Mouse (Mus musculus) cerebellum, adult 2 months (tissue): ENCODE measurements around the gene Pomt1. TPM values are rescaled to one million over a fixed set of nuclear protein-coding genes. Genes with fewer than 3 reads are reported as not detected.

Experiments
- DNase-seq, 2 experiments: peaks; one replicate each; pipeline ENCODE4 v3.0.0; 2021
- H3K27ac ChIP-seq: fragments of 200-500 bp; 2 replicates; pipeline ENCODE4 v1.5.1; 2012; ENCODE audit warnings: low read length, control low read depth, inconsistent platforms; ENCODE audit not compliant: insufficient read depth
- H3K27me3 ChIP-seq: fragments of 200-500 bp; 2 replicates; pipeline ENCODE4 v1.6.1; 2012; ENCODE audit warnings: inconsistent platforms, mild to moderate bottlenecking, low read length, moderate library complexity; ENCODE audit not compliant: control insufficient read depth, insufficient read depth
- H3K4me1 ChIP-seq: fragments of 200-500 bp; 2 replicates; pipeline ENCODE4 v1.6.1; 2011; ENCODE audit warnings: low read length; ENCODE audit not compliant: control insufficient read depth, insufficient read depth
- H3K4me3 ChIP-seq: fragments of 200-500 bp; replicated peaks from 2 replicates; pipeline ENCODE3; 2011; ENCODE audit warnings: mild to moderate bottlenecking, low read depth, low read length, control low read depth; ENCODE audit not compliant: insufficient read depth
- CTCF ChIP-seq: fragments of 200-500 bp; IDR thresholded peaks from 2 replicates; pipeline ENCODE4 v1.5.1; 2011; ENCODE audit warnings: low read depth, mild to moderate bottlenecking, control low read depth, low read length, moderate library complexity, borderline replicate concordance; ENCODE audit not compliant: insufficient read depth
- POLR2A ChIP-seq: fragments of 200-500 bp; IDR thresholded peaks from 2 replicates; pipeline ENCODE4 v1.6.1; 2011; ENCODE audit warnings: low read length, control low read depth, borderline replicate concordance; ENCODE audit not compliant: insufficient read depth
- WGBS: fragments of 180-500 bp; shearing (Covaris S2); methylation state at CpG from one replicate; pipeline ENCODE4 v1.1.7; 2018; 5-methylcytosine and 5-hydroxymethylcytosine counted together
- polyA plus RNA-seq: library from polyadenylated mRNA; depleted of rRNA; stranded (reverse); fragments of >200 nt; gene quantifications from 2 replicates; pipeline ENCODE4 v1.2.3, GENCODE M21; 2012; rRNA removed

The Pomt1 gene
- polyA plus RNA-seq, 1 experiment, result 23.1 TPM

DNA sequence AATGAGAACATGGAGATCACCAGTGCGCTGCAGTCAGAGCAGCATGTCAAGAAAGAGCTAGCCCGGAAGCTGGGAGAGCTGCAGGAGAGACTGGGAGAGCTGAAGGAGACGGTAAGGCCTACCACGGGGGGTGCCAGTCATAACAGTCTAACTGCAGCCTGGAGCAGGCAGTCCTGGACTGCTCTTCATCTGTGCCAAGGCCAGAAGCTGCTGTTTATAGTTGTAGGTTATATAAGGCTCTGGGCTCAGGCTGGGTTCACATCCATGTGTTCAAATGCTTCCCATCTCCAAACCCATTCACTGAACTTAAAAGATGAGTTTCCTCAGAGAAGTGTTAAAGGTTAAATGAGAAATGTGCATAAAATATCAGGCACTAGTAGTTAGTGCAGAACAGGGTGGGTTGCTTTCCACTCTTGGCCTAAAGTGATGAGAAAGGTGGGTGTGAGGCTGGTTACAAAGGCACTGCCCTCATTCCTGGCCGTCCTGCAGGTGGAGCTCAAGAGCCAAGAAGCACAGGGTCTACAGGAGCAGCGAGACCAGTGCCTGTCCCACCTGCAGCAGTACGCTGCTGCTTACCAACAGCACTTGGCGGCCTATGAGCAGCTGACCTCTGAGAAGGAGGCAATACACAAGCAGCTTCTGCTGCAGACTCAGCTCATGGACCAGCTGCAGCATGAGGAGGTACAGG is 67.9 kb downstream of the Pomt1 start:
- H3K4me3 ChIP-seq, result no peak overlapping the region
- no peaks in the 10 kb centered on the region for H3K27me3 ChIP-seq
- H3K27ac ChIP-seq, result peak overlapping the region; percentile 1; the same call in 1 of the 2 replicates
- peaks cover 17% of the 10 kb centered on the region for H3K4me1 ChIP-seq
- TF ChIP-seq CTCF (peak; percentile 96), POLR2A (0 out of 2 replicates have a peak, but pooled peaks have one; percentile 16)
- WGBS, result 36% methylated on average over 8 of the region's 8 CpGs
- peak; percentile 81 to 86 for DNase-seq

Other genes starting within 250 kb of the Pomt1 start
- 4.2 and 4.4 TPM in 2 replicates for gene Fam78a, start 151.7 kb upstream of the Pomt1 start, polyA plus RNA-seq
- 41.3 and 45.0 TPM in 2 replicates for gene Plpp7, start 141.1 kb upstream of the Pomt1 start, polyA plus RNA-seq
- gene Prrc2b, start 85.5 kb upstream of the Pomt1 start, polyA plus RNA-seq, result 88.9 and 95.6 TPM in 2 replicates
- gene Uck1, start 23.6 kb downstream of the Pomt1 start, polyA plus RNA-seq, result 72.0 and 74.4 TPM in 2 replicates
- 74.0 TPM in 2 replicates for gene Golga2, start 50.8 kb downstream of the Pomt1 start, polyA plus RNA-seq
- 242 and 270 TPM in 2 replicates for gene Swi5, start 51.5 kb downstream of the Pomt1 start, polyA plus RNA-seq
- gene Ciz1, start 115.7 kb downstream of the Pomt1 start, polyA plus RNA-seq, result 159 and 176 TPM in 2 replicates
- gene Dnm1, start 116.7 kb downstream of the Pomt1 start, polyA plus RNA-seq, result 1,410 and 1,576 TPM in 2 replicates
- gene 1110008P14Rik, start 145.3 kb downstream of the Pomt1 start, polyA plus RNA-seq, result 284 and 338 TPM in 2 replicates
- 0.48 and 1.0 TPM in 2 replicates for gene Lcn2, start 151.7 kb downstream of the Pomt1 start, polyA plus RNA-seq
- 60.9 and 61.1 TPM in 2 replicates for gene Ptges2, start 159.3 kb downstream of the Pomt1 start, polyA plus RNA-seq
- 3.3 TPM in 2 replicates for gene Naif1, start 213.9 kb downstream of the Pomt1 start, polyA plus RNA-seq
- 67.0 and 76.2 TPM in 2 replicates for gene Slc25a25, start 214.9 kb downstream of the Pomt1 start, polyA plus RNA-seq